Mouse (Mus musculus) adipocyte (in vitro differentiated cells): Measurements from ENCODE around the gene Nmur1.
"Not testable (repeated sequence)": the region's sequence is repeated elsewhere in the genome, so short reads cannot be mapped to it uniquely, and the experiment has no call there.

Experiments
- DNase-seq: peaks from one replicate; pipeline ENCODE4 v3.0.0-alpha.2; 2016; ENCODE audit warnings: low spot score

Nmur1 gene

DNA sequence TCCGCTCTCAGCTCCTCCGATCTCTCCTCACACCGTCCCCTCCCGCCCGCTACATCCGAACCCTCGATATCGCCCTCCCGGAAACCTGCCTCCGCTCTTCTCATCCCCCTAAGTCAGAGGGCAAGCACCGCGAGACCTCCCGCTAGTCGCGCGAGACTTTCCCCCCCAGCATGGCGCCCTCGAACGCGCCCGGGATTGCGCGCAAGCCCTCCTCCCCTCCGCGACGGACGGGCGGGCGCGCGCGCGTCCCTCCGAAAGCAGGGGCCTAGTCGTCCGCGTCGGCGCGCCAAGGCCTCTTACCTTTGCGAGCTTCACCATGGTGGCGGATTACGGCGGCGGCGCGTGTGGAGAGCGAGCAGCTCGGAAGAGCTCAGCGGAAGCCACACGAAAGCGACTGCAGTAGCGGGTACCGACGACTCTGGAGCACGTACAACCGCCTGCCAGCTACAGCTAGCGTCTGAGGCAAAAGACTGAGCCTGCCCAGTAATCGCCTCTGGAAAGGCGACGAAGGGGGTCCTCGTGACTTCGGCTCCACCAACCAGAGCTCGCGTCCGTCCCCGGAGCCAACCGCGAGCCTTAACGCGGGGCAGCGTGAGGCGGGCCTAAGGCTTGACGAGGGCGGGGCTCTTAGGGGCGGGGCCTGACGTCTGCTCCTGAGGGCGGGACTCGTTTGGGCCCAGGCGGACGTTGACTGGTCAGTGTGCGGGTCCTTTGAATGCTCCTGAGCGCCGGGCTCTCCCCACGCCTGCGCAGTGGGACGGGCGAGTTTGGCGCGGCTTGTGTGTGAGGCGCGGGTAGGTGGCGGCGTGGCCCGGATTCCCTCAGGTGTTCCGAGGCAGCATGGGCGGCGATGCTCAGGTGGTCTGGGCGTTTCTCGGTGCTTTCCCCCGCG, 66.9 kb downstream of the Nmur1 start, which contains the start of gene Ncl:
Gene Ncl, minus strand, starts transcription at position 495 of the 892 bp plus-strand sequence.
- DNase-seq, result peak; percentile 99

DNA sequence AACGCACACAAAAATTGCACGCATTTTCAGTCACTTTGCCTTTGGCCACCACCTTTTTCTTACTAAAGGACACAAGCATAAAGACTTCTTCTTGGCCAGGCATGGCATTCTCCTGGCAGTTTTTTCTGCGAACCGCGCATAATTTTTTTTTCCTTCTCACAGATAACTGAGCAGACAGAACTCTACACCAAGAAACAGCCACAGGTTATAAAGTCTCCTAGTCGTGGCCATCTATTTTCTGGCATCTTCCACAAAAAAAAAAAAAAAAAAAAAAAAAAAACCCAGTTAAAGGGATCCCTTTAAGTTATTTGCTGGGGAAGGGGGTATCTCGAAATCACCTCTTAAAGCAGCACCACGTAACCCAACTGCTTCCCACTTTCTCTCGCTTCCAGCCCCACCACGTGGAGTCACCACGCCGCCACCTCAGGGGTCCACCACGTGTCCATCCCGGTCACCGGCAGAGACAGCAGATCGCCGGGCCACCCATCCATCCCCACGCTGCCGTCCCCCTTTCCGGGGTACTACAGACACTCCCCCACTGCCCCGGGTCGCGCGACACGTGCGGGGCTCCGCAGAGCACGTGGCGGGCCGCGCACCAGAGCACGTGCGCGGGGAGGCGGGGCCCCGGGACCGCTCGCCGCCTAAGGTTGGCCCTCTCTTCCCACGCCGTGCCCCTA, 67.7 kb downstream of the Nmur1 start:
- DNase-seq, result no peak

DNA sequence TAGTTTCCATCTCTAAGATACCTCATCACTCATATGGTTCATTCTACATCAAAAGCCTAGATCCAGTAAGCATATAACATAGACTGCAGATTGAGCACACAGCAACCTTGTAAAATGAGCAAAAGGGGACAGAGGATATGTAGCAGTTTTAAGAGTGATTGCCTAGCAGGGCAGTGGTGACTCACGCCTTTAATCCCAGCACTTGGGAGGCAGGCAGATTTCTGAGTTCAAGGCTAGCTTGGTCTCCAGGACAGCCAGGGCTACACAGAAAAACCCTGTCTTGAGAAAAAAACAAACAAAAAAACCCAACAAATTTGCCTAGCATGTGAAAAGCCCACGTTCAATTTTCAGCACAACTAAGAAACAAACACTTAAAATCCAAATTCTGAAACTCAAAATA, 71.8 kb downstream of the Nmur1 start:
- DNase-seq, result no peak

DNA sequence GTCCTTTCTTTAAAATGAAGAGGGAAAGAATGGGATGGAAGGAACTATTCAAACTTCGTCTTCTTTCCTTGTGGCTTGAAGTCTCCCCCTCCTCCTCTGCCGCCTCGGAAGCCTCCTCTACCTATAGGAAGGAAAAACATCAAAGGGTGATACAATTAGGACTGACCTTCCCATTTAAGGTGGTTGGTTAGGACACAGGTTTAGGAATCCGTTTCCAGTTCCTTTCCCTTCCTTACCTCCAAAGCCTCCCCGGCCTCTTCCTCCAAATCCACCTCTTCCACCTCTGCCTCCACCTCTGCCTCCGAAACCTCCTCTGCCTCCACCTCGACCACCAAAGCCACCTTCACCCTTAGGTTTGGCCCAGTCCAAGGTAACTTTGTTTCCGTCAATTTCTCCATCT, 75.5 kb downstream of the Nmur1 start:
- DNase-seq, result no peak

DNA sequence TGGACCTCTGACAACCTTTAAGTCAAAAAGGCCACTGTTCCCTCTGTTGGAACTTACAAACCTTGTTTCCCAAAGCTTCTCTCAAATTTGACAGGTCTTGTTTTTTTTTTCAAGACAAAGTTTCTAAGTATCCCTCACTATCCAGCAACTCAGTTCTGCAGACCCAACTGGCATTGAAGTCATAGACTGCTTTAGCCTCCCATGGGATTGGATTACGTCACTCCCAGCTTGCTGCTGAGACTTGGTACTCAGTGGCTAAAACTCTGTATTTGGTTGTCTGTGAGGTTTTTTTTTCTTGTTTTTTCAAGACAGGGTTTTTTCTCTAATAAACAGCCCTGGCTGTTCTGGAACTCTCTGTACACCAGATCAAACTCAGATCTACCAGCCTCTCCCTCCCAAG, 76.3 kb downstream of the Nmur1 start:
- DNase-seq, result peak; percentile 77

DNA sequence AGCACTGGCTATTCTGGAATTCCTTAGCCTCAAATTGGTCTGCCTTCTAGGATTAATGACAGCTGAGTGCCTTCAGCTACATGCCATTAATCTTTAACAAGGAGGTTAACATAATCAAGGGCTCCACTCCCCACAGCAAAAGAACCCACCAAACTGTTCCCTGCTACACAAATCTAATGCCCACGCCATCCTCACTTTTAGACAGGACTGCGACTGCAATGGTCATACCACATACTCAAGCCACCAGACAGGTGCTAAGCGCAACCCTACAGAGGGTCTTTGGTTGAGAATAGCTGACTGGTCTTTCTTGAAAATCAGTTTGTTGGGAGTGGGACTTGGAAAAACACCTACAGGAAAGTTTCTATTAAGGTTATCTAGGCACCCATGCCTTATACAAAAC, 76.8 kb downstream of the Nmur1 start:
- no peak for DNase-seq

DNA sequence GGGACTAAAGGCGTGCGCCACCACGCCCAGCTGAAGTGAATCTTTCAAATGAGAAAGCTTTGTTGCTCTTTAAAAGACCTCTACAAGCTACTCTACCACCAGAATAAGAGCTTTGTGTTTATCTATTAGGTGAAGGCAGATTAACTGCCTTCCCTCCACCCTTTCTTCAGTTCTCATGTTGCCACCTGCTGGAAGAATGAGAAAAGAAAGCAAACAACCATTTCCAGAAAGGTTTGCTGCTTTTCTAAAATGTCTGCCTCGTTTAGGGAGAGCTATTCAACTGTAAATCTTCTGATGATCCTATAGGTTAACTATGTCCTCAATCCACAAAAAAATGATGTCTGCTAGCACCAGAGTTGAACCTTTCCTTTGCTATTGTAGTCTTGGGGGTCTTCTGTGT, 77.2 kb downstream of the Nmur1 start:
- no peak for DNase-seq

DNA sequence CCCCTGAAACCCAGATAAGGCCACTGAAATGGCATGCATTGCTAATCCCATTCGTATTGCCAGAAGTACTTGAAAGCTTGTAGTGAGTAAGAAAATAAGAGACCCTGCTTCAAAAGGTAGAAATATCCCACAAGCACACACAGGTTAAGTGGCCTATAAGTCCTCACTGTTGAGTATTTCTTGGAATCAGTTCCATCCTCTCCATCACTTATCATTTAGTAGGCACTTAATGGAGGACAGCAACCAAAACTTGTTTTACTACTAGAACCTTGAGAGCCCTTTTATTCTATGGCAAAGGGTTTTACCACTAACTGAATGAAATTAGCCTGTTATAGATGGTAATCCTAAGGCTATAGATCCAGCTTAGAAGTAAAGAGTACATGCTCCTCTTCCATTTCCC, 77.9 kb downstream of the Nmur1 start:
- DNase-seq, result no peak

DNA sequence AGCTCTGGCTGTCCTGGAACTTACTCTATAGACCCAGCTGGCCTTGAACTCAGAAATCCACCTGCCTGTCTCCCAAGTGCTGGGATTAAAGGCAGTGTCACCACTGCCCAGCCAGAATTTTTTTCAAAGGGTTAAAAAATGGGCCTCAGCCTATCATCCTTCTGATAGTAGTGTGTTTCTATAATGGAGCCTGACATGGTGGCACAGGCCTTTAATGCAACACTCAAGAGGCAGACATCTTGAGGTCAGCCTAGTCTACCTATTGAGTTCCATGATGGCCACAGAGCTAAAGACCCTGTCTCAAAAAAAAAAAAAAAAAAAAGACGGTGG, 78.3 kb downstream of the Nmur1 start:
- no peak for DNase-seq

DNA sequence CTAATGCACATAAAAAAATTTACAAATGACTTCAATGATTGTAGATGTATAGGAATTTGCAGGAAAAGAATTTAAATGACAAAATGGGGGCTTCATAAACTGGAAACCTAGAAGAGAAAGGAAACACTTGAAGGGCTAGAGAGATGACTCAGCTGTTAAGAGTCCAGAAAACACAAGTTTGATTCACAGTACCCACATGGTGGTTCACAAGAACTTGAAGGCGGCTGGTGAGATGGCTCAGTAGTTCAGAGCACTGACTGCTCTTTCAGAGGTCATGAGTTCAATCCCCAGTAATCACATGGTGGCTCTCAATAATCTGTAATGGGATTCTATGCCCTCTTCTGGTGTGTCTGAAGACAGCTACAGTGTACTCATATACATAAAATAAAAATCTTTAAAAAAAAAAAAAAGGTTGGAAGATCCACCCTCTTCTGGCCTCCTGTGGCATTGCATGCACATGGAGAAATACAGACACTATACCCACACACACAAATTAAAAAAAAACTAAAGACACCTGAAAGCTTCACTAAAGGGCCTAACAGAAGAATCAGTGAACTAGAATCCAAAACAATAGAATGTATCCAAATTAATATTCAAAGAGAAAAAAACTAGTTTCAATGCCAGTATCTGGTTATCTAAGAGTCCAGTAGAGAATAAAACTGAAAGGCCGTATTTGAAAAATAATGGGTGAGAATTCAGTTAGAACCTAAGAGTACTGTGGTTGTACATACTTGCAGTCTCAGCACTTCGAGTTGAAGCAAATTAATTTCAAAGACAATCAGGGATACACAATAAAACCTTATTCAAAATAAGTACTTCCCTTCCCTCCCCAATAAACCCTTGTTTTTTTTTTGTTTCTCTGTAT, 78.9 kb downstream of the Nmur1 start:
- DNase-seq, result no peak

DNA sequence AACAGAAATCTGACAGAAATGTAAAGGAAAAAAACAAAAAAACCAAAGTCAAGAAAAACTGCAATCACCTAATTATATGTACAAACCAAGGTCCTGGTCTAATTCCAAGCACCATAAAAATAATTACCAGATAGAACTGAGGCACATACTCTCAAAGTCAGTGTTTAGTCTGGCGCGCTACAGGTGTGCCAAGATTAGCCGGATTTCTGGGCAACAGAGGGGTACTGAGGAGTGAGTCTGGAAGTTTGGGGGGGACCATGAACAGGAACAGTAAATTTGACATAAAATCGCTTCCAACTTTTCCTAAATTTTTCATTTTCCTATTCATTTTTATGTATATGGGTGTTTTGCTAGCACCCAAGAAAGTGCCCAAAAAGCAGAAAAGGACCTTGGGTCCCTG, 80.1 kb downstream of the Nmur1 start:
- DNase-seq, result no peak

DNA sequence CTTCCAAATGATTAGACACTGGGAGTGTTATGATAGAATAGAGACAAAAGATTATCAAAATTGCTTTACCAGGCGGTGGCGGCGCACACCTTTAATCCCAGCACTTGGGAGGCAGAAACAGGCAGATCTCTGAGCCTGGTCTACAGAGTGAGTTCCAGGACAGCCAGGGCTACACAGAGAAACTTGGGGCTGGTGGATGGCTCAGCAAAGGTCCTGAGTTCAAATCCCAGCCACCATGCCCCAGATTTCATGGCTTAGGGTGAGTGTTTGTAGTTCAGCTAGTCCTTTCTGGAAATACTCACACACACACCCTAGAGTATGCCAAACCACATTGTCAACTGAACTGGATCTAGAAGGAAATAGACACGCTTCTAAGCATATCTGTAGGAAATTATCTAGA, 81.0 kb downstream of the Nmur1 start:
- DNase-seq, result no peak

DNA sequence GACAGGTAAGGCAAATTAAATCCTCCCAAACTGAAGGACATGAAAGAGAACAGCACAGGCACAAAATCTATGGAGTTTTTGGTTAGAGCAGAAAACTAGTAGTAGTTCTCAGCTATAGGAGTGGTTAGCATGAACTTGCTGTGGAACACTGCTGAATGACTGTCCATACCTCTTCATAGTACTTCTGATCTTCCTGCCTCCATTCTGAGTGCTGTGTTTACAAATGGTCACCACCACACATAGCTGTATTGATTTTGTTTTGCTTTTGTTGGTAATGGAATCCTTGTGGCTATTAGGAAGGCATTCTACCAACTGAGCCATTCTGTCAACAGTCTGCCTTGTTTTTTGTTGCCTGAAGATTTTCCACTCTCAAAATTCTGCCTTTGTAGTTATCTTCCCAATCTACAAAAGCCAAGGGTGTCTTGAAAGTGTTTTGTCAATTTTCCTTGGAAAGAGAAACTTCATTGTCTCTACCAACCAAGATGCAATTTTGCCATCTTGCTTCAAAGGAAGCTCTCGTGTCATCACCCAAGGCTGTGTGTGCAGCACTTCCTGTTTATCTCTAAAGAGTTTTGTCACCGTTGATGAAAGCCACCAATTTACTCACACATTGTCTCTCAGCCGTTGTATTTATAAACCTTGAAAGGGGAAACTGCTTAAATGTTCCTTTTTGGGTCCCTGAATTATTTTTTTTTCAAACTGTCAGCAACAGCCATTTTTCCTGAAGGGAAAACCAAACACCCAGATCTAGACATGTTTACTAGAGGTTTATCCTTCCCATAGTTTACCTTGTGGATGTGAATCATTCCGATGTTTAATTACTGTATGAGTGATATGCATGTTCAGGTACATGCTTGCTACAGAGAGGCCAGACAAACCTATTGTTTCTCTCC, 81.8 kb downstream of the Nmur1 start:
- DNase-seq, result no peak

DNA sequence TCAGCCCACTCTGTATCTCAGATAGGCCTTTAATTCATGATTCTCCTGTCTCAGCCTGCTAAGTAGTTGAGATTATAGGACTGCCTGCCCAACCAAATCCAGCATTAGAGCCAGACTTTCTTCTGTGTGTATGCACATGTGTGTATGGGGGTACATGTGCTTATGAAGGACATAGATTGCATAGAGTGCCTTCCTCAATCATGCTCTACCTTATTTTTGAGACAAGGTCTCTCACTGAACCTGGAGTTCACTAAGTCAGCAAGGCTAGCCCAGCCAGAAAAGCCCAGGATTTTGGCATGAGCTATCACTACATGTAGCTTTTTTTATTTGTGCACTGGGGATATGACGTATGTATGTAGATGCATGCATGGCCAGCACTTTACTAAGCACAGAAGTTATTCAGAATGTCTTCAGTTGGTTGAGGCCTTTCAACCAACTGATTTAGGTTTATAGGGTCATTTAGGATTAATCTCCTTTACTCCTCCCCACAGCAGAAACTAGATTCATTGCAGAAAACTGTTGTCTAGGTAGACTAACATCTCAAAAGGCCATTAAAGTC, 82.9 kb downstream of the Nmur1 start:
- no peak for DNase-seq

DNA sequence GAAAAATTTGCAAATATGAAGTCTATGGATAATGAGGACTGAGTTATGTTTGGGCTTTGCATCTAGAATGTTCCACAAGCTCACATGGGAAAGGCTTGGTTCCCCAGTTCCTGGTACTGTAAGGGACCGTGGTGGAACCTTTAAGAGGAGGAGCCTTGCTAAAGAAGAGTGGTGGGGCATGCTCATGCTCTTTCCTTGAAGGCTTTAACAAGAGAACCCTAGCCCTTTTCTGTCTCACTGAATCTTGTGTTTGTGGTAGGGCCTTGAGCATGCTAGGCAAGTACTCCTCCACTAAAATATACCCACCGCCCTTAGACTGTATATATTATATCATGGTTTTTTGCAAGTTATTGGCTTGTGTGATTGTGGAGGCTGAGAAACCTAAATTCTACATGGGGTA, 83.7 kb downstream of the Nmur1 start:
- DNase-seq, result no peak

DNA sequence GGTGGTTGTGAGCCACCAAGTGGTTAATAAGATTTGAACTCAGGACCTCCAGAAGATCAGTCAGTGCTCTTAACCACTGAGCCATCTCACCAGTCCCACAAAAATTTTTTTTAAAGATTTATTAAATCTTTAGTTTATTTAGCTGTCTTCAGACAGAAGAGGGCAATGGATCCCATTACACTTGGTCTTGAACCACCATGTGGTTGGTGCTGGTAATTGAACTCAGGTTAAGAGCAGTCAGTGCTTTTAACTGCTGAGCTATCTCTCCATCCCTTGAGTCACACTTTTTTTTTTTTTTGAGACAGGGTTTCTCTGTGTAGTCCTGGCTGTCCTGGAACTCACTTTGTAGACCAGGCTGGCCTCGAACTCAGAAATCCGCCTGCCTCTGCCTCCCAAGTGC, 84.9 kb downstream of the Nmur1 start:
- DNase-seq, result not testable (repeated sequence)

DNA sequence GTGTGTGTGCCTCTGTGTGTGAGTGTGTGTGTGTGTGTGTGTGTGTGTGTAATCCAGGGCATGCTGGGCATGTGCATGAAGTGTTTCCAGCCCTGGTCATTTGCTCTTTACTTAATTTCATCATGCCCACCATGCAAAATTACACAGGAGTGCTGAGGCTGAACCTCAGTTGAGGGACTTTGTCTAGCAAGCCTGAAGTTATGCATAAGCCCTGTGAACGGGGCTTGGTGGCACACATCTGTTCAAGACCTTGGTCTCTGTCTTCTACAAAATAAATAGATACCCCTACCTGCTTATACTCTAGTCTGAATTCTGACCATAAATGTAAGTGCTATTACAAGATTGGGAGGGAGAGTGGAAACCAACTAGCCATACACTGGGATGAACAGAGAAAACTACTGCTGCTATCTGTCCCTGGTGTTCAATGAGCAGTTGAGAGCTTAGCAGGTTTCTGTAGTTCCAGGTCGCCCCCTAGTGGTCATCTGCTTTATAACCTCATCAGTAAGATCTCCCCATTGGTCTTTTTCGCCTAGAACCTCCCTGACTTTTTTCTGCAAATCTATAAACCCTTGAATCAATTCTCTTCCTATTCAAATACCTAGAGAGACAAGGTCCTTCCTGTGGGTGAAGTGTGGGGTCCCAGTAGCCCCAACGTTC, 86.7 kb downstream of the Nmur1 start:
- peak; percentile 91 for DNase-seq

DNA sequence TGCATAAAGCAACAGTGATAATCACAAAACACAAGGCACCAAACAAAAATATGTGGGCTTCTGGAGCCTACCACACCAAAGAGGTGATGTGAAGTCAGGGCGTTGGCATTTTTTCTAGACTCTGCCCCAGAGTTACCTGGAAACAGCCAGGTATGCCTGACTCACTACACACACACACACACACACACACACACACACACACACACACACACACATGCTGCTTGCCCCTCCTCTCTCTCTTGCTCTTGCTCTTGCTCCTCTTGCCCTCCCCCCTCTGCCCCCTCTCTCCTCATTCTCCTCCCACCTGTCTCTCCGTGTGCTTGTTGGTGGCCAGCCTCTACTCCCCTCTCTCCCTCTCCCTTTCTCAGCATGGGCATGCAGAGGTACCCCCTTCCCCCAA, 89.7 kb downstream of the Nmur1 start:
- DNase-seq, result no peak
